Mouse (Mus musculus): Measurements from ENCODE around the gene Fam213b.

The Fam213b gene

GRCm38 (mm10) chr4:154852696-154853095 is 46.2 kb downstream of the Fam213b start:
- no peak for DNase-seq (ENCODE audit: low read depth, low spot score)

Data from skeletal muscle tissue, adult 2 months (tissue).